Mouse (Mus musculus): ENCODE measurements around the gene Slc25a54. TPM values are rescaled to one million over a fixed set of nuclear protein-coding genes. Genes with fewer than 3 reads are reported as not detected.

Gene Slc25a54
- not detected in 2 replicates for polyA plus RNA-seq (2016; fragmentation: Nextera tagmentation; extraction: Ambion mirVana)

GRCm38 (mm10) chr3:109080169-109080568, at the start of gene Slc25a54:
TSS of gene Slc25a54 (plus strand) at chr3:109080469.
- no peaks in the 10 kb centered on the region for H3K36me3 ChIP-seq
- WGBS: 95% methylated on average over 17 of the region's 17 CpGs
- no peaks in the 10 kb centered on the region for H3K9me3 ChIP-seq
- H3K27ac ChIP-seq: no peak within 1 kb of the TSS
- no peaks in the 10 kb centered on the region for H3K27me3 ChIP-seq (ENCODE audit: insufficient read depth, poor library complexity, severe bottlenecking)
- no peak within 1 kb of the TSS for H3K4me3 ChIP-seq
- no peak for DNase-seq (ENCODE audit: low spot score)
- no peaks in the 10 kb centered on the region for H3K4me1 ChIP-seq (replicated peaks)

- 65% methylated on average over 6 of the region's 6 CpGs for WGBS
- no peak overlapping the region for H3K27ac ChIP-seq
- H3K27me3 ChIP-seq (ENCODE audit: insufficient read depth, poor library complexity, severe bottlenecking): no peaks in the 10 kb centered on the region; the same call in 1 of the 2 replicates
- no peaks in the 10 kb centered on the region for H3K36me3 ChIP-seq
- H3K4me1 ChIP-seq (replicated peaks): peaks cover 26% of the 10 kb centered on the region; the same call in 1 of the 2 replicates
- H3K4me3 ChIP-seq: no peak overlapping the region
- H3K9me3 ChIP-seq: no peaks in the 10 kb centered on the region
- no peak for DNase-seq (ENCODE audit: low spot score)
Measured at GRCm38 (mm10) chr3:109030817-109031216, 49.5 kb upstream of the Slc25a54 start.

GRCm38 (mm10) chr3:109031626-109032025, 48.6 kb upstream of the Slc25a54 start:
- no peak overlapping the region for H3K27ac ChIP-seq
- WGBS: 86% methylated on average over 3 of the region's 3 CpGs
- H3K9me3 ChIP-seq: no peaks in the 10 kb centered on the region
- DNase-seq (ENCODE audit: low spot score): no peak
- no peaks in the 10 kb centered on the region for H3K36me3 ChIP-seq
- no peaks in the 10 kb centered on the region; the same call in 1 of the 2 replicates for H3K27me3 ChIP-seq (ENCODE audit: insufficient read depth, poor library complexity, severe bottlenecking)
- H3K4me3 ChIP-seq: no peak overlapping the region
- peaks cover 18% of the 10 kb centered on the region; the same call in 1 of the 2 replicates for H3K4me1 ChIP-seq (replicated peaks)

GRCm38 (mm10) chr3:109032306-109032705, 48.0 kb upstream of the Slc25a54 start:
- peaks cover 18% of the 10 kb centered on the region; the same call in 1 of the 2 replicates for H3K4me1 ChIP-seq (replicated peaks)
- no peak overlapping the region for H3K27ac ChIP-seq
- no peak overlapping the region for H3K4me3 ChIP-seq
- H3K36me3 ChIP-seq: no peaks in the 10 kb centered on the region
- H3K27me3 ChIP-seq (ENCODE audit: insufficient read depth, poor library complexity, severe bottlenecking): no peaks in the 10 kb centered on the region
- no peaks in the 10 kb centered on the region for H3K9me3 ChIP-seq
- WGBS: 69% methylated on average over 2 of the region's 2 CpGs
- no peak for DNase-seq (ENCODE audit: low spot score)

GRCm38 (mm10) chr3:109034411-109034810, 45.9 kb upstream of the Slc25a54 start:
- H3K4me1 ChIP-seq (replicated peaks): peaks cover 11% of the 10 kb centered on the region; the same call in 1 of the 2 replicates
- H3K36me3 ChIP-seq: no peaks in the 10 kb centered on the region
- no peaks in the 10 kb centered on the region for H3K9me3 ChIP-seq
- WGBS: 90% methylated on average over 1 of the region's 1 CpGs
- DNase-seq (ENCODE audit: low spot score): no peak
- H3K27ac ChIP-seq: no peak overlapping the region
- no peaks in the 10 kb centered on the region for H3K27me3 ChIP-seq (ENCODE audit: insufficient read depth, poor library complexity, severe bottlenecking)
- H3K4me3 ChIP-seq: no peak overlapping the region

- H3K4me1 ChIP-seq (replicated peaks): peaks cover 4% of the 10 kb centered on the region; the same call in 1 of the 2 replicates
Measured at GRCm38 (mm10) chr3:109040908-109041307, 39.4 kb upstream of the Slc25a54 start.

GRCm38 (mm10) chr3:109043395-109043794, 36.9 kb upstream of the Slc25a54 start:
- H3K4me1 ChIP-seq (replicated peaks): peaks cover 10% of the 10 kb centered on the region
- H3K36me3 ChIP-seq: no peaks in the 10 kb centered on the region
- no peak overlapping the region for H3K4me3 ChIP-seq
- 34% methylated on average over 7 of the region's 7 CpGs for WGBS
- H3K9me3 ChIP-seq: no peaks in the 10 kb centered on the region
- DNase-seq (ENCODE audit: low spot score): no peak
- no peaks in the 10 kb centered on the region for H3K27me3 ChIP-seq (ENCODE audit: insufficient read depth, poor library complexity, severe bottlenecking)
- H3K27ac ChIP-seq: no peak overlapping the region

More at GRCm38 (mm10) chr3:109040908-109041307, 39.4 kb upstream of the Slc25a54 start:
- H3K27me3 ChIP-seq (ENCODE audit: insufficient read depth, poor library complexity, severe bottlenecking): no peaks in the 10 kb centered on the region
- no peaks in the 10 kb centered on the region for H3K36me3 ChIP-seq
- 88% methylated on average over 4 of the region's 4 CpGs for WGBS
- no peak overlapping the region for H3K4me3 ChIP-seq
- H3K9me3 ChIP-seq: no peaks in the 10 kb centered on the region
- DNase-seq (ENCODE audit: low spot score): no peak
- no peak overlapping the region for H3K27ac ChIP-seq

GRCm38 (mm10) chr3:109046428-109046827, 33.8 kb upstream of the Slc25a54 start:
- H3K27ac ChIP-seq: no peak overlapping the region
- no peaks in the 10 kb centered on the region for H3K9me3 ChIP-seq
- no peaks in the 10 kb centered on the region for H3K27me3 ChIP-seq (ENCODE audit: insufficient read depth, poor library complexity, severe bottlenecking)
- H3K36me3 ChIP-seq: no peaks in the 10 kb centered on the region
- no peak overlapping the region for H3K4me3 ChIP-seq
- no peak for DNase-seq (ENCODE audit: low spot score)
- 92% methylated on average over 3 of the region's 3 CpGs for WGBS
- peaks cover 16% of the 10 kb centered on the region for H3K4me1 ChIP-seq (replicated peaks)

GRCm38 (mm10) chr3:109047707-109048283, 32.5 kb upstream of the Slc25a54 start:
- Histone ChIP-seq H3K27ac (no peak overlapping the region), H3K4me1 (replicated peaks) (peaks cover 16% of the 10 kb centered on the region), H3K27me3 (ENCODE audit: insufficient read depth, poor library complexity, severe bottlenecking) (no peaks in the 10 kb centered on the region), H3K4me3 (no peak overlapping the region), H3K9me3 (no peaks in the 10 kb centered on the region), H3K36me3 (no peaks in the 10 kb centered on the region)
- no peak for DNase-seq (ENCODE audit: low spot score)
- WGBS: 45% methylated on average over 6 of the region's 6 CpGs

- H3K4me1 ChIP-seq (replicated peaks): peaks cover 15% of the 10 kb centered on the region
- H3K36me3 ChIP-seq: no peaks in the 10 kb centered on the region
- H3K9me3 ChIP-seq: no peaks in the 10 kb centered on the region
- H3K27ac ChIP-seq: no peak overlapping the region
- H3K4me3 ChIP-seq: no peak overlapping the region
- H3K27me3 ChIP-seq (ENCODE audit: insufficient read depth, poor library complexity, severe bottlenecking): no peaks in the 10 kb centered on the region
- 68% methylated on average over 11 of the region's 11 CpGs for WGBS
- DNase-seq (ENCODE audit: low spot score): no peak
Measured at GRCm38 (mm10) chr3:109051056-109051945, 29.0 kb upstream of the Slc25a54 start.

GRCm38 (mm10) chr3:109051946-109052331, 28.3 kb upstream of the Slc25a54 start:
- Histone ChIP-seq H3K4me1 (replicated peaks) (peaks cover 15% of the 10 kb centered on the region), H3K9me3 (no peaks in the 10 kb centered on the region), H3K36me3 (no peaks in the 10 kb centered on the region), H3K4me3 (no peak overlapping the region), H3K27me3 (ENCODE audit: insufficient read depth, poor library complexity, severe bottlenecking) (no peaks in the 10 kb centered on the region), H3K27ac (no peak overlapping the region)
- 88% methylated on average over 6 of the region's 6 CpGs for WGBS
- DNase-seq (ENCODE audit: low spot score): no peak

GRCm38 (mm10) chr3:109059903-109060302, 20.4 kb upstream of the Slc25a54 start:
- Histone ChIP-seq H3K27me3 (ENCODE audit: insufficient read depth, poor library complexity, severe bottlenecking) (no peaks in the 10 kb centered on the region), H3K4me1 (replicated peaks) (no peaks in the 10 kb centered on the region), H3K4me3 (no peak overlapping the region), H3K9me3 (no peaks in the 10 kb centered on the region), H3K36me3 (no peaks in the 10 kb centered on the region), H3K27ac (no peak overlapping the region)
- DNase-seq (ENCODE audit: low spot score): no peak
- WGBS: 81% methylated on average over 8 of the region's 8 CpGs

- Histone ChIP-seq H3K27me3 (ENCODE audit: insufficient read depth, poor library complexity, severe bottlenecking) (no peaks in the 10 kb centered on the region), H3K4me3 (no peak overlapping the region), H3K4me1 (replicated peaks) (no peaks in the 10 kb centered on the region), H3K36me3 (no peaks in the 10 kb centered on the region), H3K27ac (no peak overlapping the region), H3K9me3 (no peaks in the 10 kb centered on the region)
- DNase-seq (ENCODE audit: low spot score): no peak
- WGBS: 78% methylated on average over 7 of the region's 7 CpGs
Measured at GRCm38 (mm10) chr3:109062391-109062790, 17.9 kb upstream of the Slc25a54 start.

Data from hindbrain, embryonic 10.5 days (tissue).